Mouse (Mus musculus) intestine, embryonic 15.5 days (tissue): ENCODE results near the gene Ccdc63. TPM values are rescaled to one million over a fixed set of nuclear protein-coding genes. Genes with fewer than 3 reads are reported as not detected.
A peak's percentile ranks its signal among the peaks of the same experiment; 100 is the strongest.

Experiments
- ATAC-seq: fragments of 200-750 bp; cut with Nextera tagmentation; 2 replicates; pipeline ENCODE4 v1.8.0; 2017; ENCODE audit warnings: moderate TSS enrichment, moderate library complexity
- H3K27ac ChIP-seq: fragments of 300-500 bp; sonication (generic); 2 replicates; pipeline ENCODE4 v1.5.1; 2015; ENCODE audit warnings: mild to moderate bottlenecking, inconsistent platforms
- H3K27me3 ChIP-seq: fragments of 300-500 bp; sonication (generic); replicated peaks from 2 replicates; pipeline ENCODE4 v1.6.1; 2015; ENCODE audit warnings: inconsistent platforms
- H3K36me3 ChIP-seq: fragments of 300-500 bp; sonication (generic); 2 replicates; pipeline ENCODE4 v1.6.1; 2015; ENCODE audit warnings: inconsistent platforms
- H3K4me1 ChIP-seq: fragments of 300-500 bp; sonication (generic); replicated peaks from 2 replicates; pipeline ENCODE4 v1.6.1; 2015; ENCODE audit warnings: inconsistent platforms
- H3K4me2 ChIP-seq: fragments of 300-500 bp; sonication (generic); replicated peaks from 2 replicates; pipeline ENCODE4 v1.6.1; 2015; ENCODE audit warnings: mild to moderate bottlenecking, inconsistent platforms
- H3K4me3 ChIP-seq: fragments of 300-500 bp; sonication (generic); replicated peaks from 2 replicates; pipeline ENCODE4 v1.5.1; 2015; ENCODE audit warnings: inconsistent platforms
- H3K9ac ChIP-seq: fragments of 300-500 bp; sonication (generic); 2 replicates; pipeline ENCODE4 v1.6.1; 2015; ENCODE audit warnings: inconsistent platforms
- H3K9me3 ChIP-seq: fragments of 300-500 bp; sonication (generic); 2 replicates; pipeline ENCODE4 v1.6.1; 2016; ENCODE audit warnings: inconsistent platforms
- WGBS: fragments of 180-500 bp; shearing (Covaris S2); methylation state at CpG from one replicate; pipeline ENCODE4 v1.1.7; 2015; 5-methylcytosine and 5-hydroxymethylcytosine counted together
- polyA plus RNA-seq: library from polyadenylated mRNA; unstranded; fragments of >200 nt; fragmentation: Nextera tagmentation; extraction: Ambion mirVana; gene quantifications from 2 replicates; pipeline ENCODE4 v1.2.1, GENCODE M21; 2015

The Ccdc63 gene
- polyA plus RNA-seq, 1 experiment from 2014 or later, result not detected

DNA sequence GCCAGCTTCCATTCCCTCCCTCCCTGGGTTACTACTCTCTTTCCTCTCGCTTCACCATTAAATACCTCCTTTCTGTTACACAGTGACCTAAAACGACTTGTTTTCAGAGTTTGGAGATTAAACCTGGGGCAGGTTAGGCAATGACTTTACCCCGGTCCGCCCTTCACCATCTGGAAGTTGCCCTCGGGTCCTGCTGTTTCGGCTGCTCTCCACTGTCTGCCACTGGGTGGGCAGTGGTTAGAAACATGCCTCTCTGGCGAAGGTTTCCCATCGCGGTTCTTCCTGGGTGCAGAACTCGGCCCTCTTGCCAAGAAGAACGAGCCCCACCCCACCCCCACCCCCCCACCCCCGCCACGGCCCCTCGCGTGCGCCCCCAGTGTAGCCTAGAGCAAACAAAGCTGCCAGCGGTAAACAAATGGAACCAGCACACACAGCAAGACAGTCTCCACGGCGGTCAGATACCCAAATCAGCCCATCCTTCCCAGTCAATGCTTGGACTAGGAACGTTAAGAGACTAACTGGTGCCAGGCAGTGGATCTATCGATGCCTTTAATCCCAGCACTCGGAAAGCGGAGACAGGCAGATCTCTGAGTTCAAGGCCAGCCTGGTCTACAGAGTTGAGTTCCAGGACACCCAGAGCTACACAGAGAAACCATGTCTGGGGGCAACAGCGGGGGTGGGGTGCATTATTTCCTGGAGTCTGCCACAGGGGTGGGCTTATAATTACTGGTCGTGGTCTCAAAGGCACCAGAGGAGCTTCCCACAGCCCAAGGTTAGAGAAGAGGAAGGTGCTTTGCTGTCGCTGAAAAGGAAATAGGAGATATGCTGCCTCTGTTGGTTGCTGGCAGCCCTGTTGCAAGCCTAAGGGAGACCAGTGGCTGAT, 8.2 kb downstream of the Ccdc63 start:
- H3K27me3 ChIP-seq, result no peaks in the 10 kb centered on the region
- H3K27ac ChIP-seq, result no peak overlapping the region
- no peaks in the 10 kb centered on the region for H3K36me3 ChIP-seq
- no peaks in the 10 kb centered on the region for H3K9me3 ChIP-seq
- H3K4me2 ChIP-seq, result peak overlapping the region; percentile 83
- 19% methylated on average over 26 of the region's 26 CpGs for WGBS
- peak overlapping the region; percentile 38 for H3K4me3 ChIP-seq
- H3K9ac ChIP-seq, result peak overlapping the region; percentile 31; the same call in 1 of the 2 replicates
- ATAC-seq, result no peak
- peaks cover 18% of the 10 kb centered on the region for H3K4me1 ChIP-seq

GRCm38 (mm10) chr5:122131076-122132051, 9.3 kb downstream of the Ccdc63 start:
- ATAC-seq, result peak; percentile 71
- Histone ChIP-seq H3K9ac (peak overlapping the region; percentile 31; the same call in 1 of the 2 replicates), H3K4me3 (peak overlapping the region; percentile 38), H3K27ac (no peak overlapping the region), H3K4me2 (peak overlapping the region; percentile 83), H3K36me3 (no peaks in the 10 kb centered on the region), H3K4me1 (peaks cover 15% of the 10 kb centered on the region), H3K27me3 (no peaks in the 10 kb centered on the region), H3K9me3 (no peaks in the 10 kb centered on the region)
- WGBS, result 9% methylated on average over 34 of the region's 34 CpGs

GRCm38 (mm10) chr5:122130341-122130998, 10.2 kb downstream of the Ccdc63 start:
- H3K36me3 ChIP-seq, result no peaks in the 10 kb centered on the region
- no peaks in the 10 kb centered on the region for H3K27me3 ChIP-seq
- WGBS, result 85% methylated on average over 11 of the region's 11 CpGs
- no peak for ATAC-seq
- H3K4me3 ChIP-seq, result no peak overlapping the region
- no peak overlapping the region for H3K4me2 ChIP-seq
- peaks cover 9% of the 10 kb centered on the region for H3K4me1 ChIP-seq
- H3K9me3 ChIP-seq, result no peaks in the 10 kb centered on the region
- no peak overlapping the region for H3K27ac ChIP-seq
- no peak overlapping the region for H3K9ac ChIP-seq

DNA sequence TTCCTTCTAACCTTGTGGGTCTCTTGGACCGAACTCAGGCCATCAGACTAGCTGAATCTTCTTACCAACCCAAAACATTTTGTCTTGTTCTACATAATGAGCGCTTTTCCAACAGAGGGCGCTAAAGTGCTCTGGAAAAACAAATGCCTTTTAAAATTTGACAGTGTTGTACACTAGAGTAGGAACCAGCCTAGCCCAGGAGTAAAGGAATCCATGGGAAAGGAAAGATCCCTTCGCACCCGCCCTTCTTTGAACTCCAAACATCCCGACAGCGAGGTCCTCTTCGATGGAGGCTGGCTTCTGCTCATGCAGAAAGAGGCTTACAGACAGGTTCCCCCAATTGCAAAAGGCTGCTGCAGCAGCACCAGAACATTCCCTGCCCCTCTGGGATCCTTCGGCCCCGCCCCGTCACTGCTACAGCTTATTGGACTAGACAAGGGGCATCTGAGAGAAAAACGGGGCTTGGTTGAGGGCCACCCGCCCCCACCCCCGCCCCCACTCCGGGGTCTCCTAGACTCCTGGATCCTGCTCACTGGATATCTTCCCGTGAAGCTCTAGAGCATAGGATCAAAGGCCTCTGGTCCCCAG, 11.5 kb downstream of the Ccdc63 start:
- Histone ChIP-seq H3K36me3 (no peaks in the 10 kb centered on the region), H3K9me3 (no peaks in the 10 kb centered on the region), H3K27me3 (no peaks in the 10 kb centered on the region), H3K4me1 (peaks cover 9% of the 10 kb centered on the region), H3K4me2 (peak overlapping the region; percentile 37), H3K4me3 (no peak overlapping the region), H3K9ac (no peak overlapping the region), H3K27ac (no peak overlapping the region)
- WGBS, result 34% methylated on average over 16 of the region's 16 CpGs
- ATAC-seq, result peak; percentile 37; the same call in 1 of the 2 replicates

DNA sequence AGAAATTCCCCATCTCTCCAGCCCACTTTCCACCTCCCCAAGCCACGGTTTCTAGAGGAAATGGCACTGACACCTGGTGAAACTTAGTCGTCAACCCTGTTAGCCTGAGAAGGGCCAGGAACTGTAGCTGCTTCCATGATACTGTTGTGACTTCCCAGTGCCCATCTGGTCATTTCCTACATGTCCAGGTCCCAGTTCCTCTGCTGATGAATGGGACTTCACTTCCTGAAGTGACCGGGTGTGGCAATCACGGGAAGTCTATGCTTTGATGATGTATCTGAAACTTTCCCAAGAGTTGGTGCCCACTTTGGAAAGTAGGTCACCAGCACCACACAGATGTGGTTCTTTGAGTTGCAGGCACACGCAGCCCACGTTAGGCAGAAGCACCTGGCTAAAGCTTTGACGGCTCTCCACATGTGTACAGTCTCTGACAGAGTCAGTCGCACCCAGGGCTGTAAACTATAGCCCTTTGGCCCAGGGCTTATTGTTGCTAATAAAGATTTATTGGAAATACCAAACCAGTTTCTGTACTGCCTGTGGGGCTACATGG, 15.3 kb downstream of the Ccdc63 start:
- Histone ChIP-seq H3K4me2 (no peak overlapping the region), H3K36me3 (no peaks in the 10 kb centered on the region), H3K4me3 (no peak overlapping the region), H3K27ac (no peak overlapping the region), H3K27me3 (no peaks in the 10 kb centered on the region), H3K9me3 (no peaks in the 10 kb centered on the region), H3K9ac (no peak overlapping the region), H3K4me1 (no peaks in the 10 kb centered on the region)
- 67% methylated on average over 8 of the region's 8 CpGs for WGBS
- no peak for ATAC-seq

GRCm38 (mm10) chr5:122116243-122116642, 24.4 kb downstream of the Ccdc63 start:
- no peak overlapping the region for H3K9ac ChIP-seq

GRCm38 (mm10) chr5:122115266-122115763, 25.3 kb downstream of the Ccdc63 start:
- Histone ChIP-seq H3K9me3 (no peaks in the 10 kb centered on the region), H3K4me1 (no peaks in the 10 kb centered on the region), H3K9ac (no peak overlapping the region), H3K4me2 (no peak overlapping the region), H3K36me3 (no peaks in the 10 kb centered on the region; the same call in 1 of the 2 replicates), H3K4me3 (no peak overlapping the region), H3K27ac (no peak overlapping the region), H3K27me3 (no peaks in the 10 kb centered on the region)
- no peak for ATAC-seq
- WGBS, result 95% methylated on average over 9 of the region's 9 CpGs

More at GRCm38 (mm10) chr5:122116243-122116642, 24.4 kb downstream of the Ccdc63 start:
- Histone ChIP-seq H3K4me3 (no peak overlapping the region), H3K4me1 (no peaks in the 10 kb centered on the region), H3K27me3 (no peaks in the 10 kb centered on the region), H3K27ac (no peak overlapping the region), H3K36me3 (no peaks in the 10 kb centered on the region; the same call in 1 of the 2 replicates), H3K4me2 (no peak overlapping the region), H3K9me3 (no peaks in the 10 kb centered on the region)
- 83% methylated on average over 6 of the region's 6 CpGs for WGBS
- ATAC-seq, result no peak

DNA sequence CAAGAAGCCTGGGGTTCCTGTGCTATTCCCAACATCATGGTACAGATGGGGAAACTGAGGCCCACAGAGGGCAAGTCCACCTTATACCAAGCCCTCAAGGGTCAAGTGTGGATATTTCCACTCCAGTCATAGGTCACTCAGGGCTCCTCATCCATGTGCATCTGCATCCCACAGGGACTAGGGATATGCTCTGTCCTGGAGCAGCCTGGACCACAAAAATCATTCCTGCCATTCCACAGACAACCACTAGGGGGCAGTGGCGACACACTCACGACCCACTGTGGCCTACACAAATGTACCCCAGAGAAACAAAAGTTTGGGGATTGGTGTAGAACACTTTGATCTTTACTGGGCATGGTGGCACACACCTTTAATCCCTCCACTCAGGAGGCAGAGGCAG, 26.4 kb downstream of the Ccdc63 start:
- Histone ChIP-seq H3K27ac (no peak overlapping the region), H3K4me1 (no peaks in the 10 kb centered on the region), H3K9ac (no peak overlapping the region), H3K4me2 (no peak overlapping the region), H3K9me3 (no peaks in the 10 kb centered on the region), H3K36me3 (no peaks in the 10 kb centered on the region; the same call in 1 of the 2 replicates), H3K27me3 (no peaks in the 10 kb centered on the region), H3K4me3 (no peak overlapping the region)
- peak; percentile 49; the same call in 1 of the 2 replicates for ATAC-seq
- WGBS, result 0% methylated on average over 2 of the region's 2 CpGs

GRCm38 (mm10) chr5:122113450-122113849, 27.2 kb downstream of the Ccdc63 start:
- WGBS, result 69% methylated on average over 7 of the region's 7 CpGs
- no peaks in the 10 kb centered on the region for H3K4me1 ChIP-seq
- H3K27ac ChIP-seq, result no peak overlapping the region
- no peaks in the 10 kb centered on the region for H3K27me3 ChIP-seq
- H3K9ac ChIP-seq, result no peak overlapping the region
- no peaks in the 10 kb centered on the region for H3K9me3 ChIP-seq
- no peak for ATAC-seq
- no peak overlapping the region for H3K4me2 ChIP-seq
- no peak overlapping the region for H3K4me3 ChIP-seq
- H3K36me3 ChIP-seq, result no peaks in the 10 kb centered on the region; the same call in 1 of the 2 replicates

DNA sequence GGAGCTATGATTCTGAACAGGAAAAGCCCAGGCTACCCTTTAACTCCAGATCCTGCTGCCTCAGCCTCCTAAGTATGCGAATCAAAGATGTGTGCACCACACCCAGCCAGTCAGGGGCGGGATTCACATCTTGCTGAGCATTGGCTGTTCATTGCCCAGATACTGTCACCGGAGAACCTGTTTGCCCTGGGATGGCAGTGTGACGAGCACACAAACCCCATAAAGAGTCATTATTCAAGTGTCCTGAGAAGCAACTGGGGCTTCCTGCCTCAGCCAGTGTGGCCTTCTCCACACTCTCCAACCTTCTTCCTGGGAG, 28.7 kb downstream of the Ccdc63 start:
- no peak overlapping the region for H3K4me3 ChIP-seq
- 32% methylated on average over 4 of the region's 4 CpGs for WGBS

More for the DNA sequence above, 28.7 kb downstream of the Ccdc63 start:
- Histone ChIP-seq H3K9me3 (no peaks in the 10 kb centered on the region), H3K4me1 (no peaks in the 10 kb centered on the region), H3K27ac (no peak overlapping the region), H3K4me2 (no peak overlapping the region; the same call in 1 of the 2 replicates), H3K9ac (no peak overlapping the region), H3K36me3 (no peaks in the 10 kb centered on the region; the same call in 1 of the 2 replicates), H3K27me3 (no peaks in the 10 kb centered on the region)
- no peak for ATAC-seq
